Mouse (Mus musculus) hindbrain, embryonic 13.5 days (tissue): ENCODE results near the gene Arg1. TPM values are rescaled to one million over a fixed set of nuclear protein-coding genes. Genes with fewer than 3 reads are reported as not detected.

Source experiments
- ATAC-seq: fragments of 200-750 bp; cut with Nextera tagmentation; 2 replicates; pipeline ENCODE4 v1.8.0; 2017; ENCODE audit warnings: moderate TSS enrichment; ENCODE audit not compliant: low FRiP score
- H3K27ac ChIP-seq: fragments of 300-500 bp; sonication (generic); 2 replicates; pipeline ENCODE4 v1.5.1; 2015; ENCODE audit warnings: inconsistent platforms, mild to moderate bottlenecking, moderate library complexity
- H3K27me3 ChIP-seq: fragments of 300-500 bp; sonication (generic); 2 replicates; pipeline ENCODE4 v1.6.1; 2015; ENCODE audit warnings: mild to moderate bottlenecking, inconsistent platforms
- H3K36me3 ChIP-seq: fragments of 300-500 bp; sonication (generic); 2 replicates; pipeline ENCODE4 v1.6.1; 2015; ENCODE audit warnings: mild to moderate bottlenecking, inconsistent platforms
- H3K4me1 ChIP-seq: fragments of 300-500 bp; sonication (generic); replicated peaks from 2 replicates; pipeline ENCODE4 v1.6.1; 2015; ENCODE audit warnings: inconsistent platforms
- H3K4me2 ChIP-seq: fragments of 300-500 bp; sonication (generic); 2 replicates; pipeline ENCODE4 v1.6.1; 2015; ENCODE audit warnings: inconsistent platforms, mild to moderate bottlenecking, moderate library complexity
- H3K4me3 ChIP-seq: fragments of 300-500 bp; sonication (generic); 2 replicates; pipeline ENCODE4 v1.5.1; 2015; ENCODE audit warnings: mild to moderate bottlenecking, inconsistent platforms
- H3K9ac ChIP-seq: fragments of 300-500 bp; sonication (generic); 2 replicates; pipeline ENCODE4 v1.6.1; 2015; ENCODE audit warnings: mild to moderate bottlenecking, inconsistent platforms
- H3K9me3 ChIP-seq: fragments of 300-500 bp; sonication (generic); 2 replicates; pipeline ENCODE4 v1.6.1; 2016; ENCODE audit warnings: inconsistent platforms
- WGBS: fragments of 180-500 bp; shearing (Covaris S2); methylation state at CpG from one replicate; pipeline ENCODE4 v1.1.7; 2015; 5-methylcytosine and 5-hydroxymethylcytosine counted together
- microRNA-seq: library from miRNA; unstranded; fragments of <30 nt; microRNA quantifications from one replicate; pipeline ENCODE4, GENCODE M21; 2016
- polyA plus RNA-seq: library from polyadenylated mRNA; unstranded; fragments of >200 nt; fragmentation: Nextera tagmentation; extraction: Ambion mirVana; gene quantifications from 2 replicates; pipeline ENCODE4 v1.2.1, GENCODE M21; 2015

The Arg1 gene
- polyA plus RNA-seq, 1 experiment from 2014 or later: 2.6 TPM

DNA sequence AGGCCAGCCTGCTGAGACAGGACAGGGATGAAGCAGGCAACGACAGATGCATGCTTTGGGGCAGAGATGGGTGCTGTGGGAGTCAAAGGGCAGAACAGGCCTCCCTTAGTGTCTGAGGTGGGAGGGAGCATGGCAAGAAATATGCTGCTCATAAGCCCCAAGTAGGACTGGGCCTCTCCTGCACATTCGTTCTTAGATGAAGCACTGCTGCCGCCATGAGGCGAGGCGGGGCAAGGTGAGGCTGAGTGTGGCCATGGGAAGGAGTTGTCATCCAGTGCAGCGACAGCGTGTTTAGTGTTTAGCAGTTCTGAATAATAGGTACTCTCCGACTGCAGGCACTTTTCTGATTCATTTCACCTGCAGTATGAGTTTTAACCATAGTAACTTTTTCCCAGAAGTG is 31.4 kb downstream of the Arg1 start:
- H3K27me3 ChIP-seq: no peaks in the 10 kb centered on the region
- ATAC-seq: no peak
- H3K9ac ChIP-seq: no peak overlapping the region
- H3K9me3 ChIP-seq: no peaks in the 10 kb centered on the region
- H3K4me3 ChIP-seq: no peak overlapping the region
- no peaks in the 10 kb centered on the region for H3K4me1 ChIP-seq
- H3K36me3 ChIP-seq: peaks cover 91% of the 10 kb centered on the region
- H3K4me2 ChIP-seq: no peak overlapping the region
- 91% methylated on average over 8 of the region's 8 CpGs for WGBS
- no peak overlapping the region for H3K27ac ChIP-seq

DNA sequence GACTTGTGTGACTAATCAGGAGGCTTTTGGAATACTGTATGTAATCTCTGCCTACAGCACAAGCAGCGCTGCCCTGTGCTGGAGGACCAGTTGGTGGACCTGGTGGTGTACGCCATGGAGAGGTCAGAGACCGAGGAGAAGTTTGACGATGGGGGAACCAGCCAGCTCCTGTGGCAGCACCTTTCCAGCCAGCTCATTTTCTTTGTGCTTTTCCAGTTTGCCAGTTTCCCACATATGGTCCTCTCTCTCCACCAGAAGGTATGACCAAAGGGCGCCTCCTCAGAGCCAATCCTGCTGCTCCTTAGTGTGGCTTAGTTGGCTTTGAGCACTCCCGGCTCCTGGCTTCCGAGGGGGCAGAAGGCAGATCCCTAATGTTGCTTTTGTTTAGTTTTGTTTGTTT is 38.9 kb downstream of the Arg1 start:
- ATAC-seq: no peak
- no peak overlapping the region for H3K27ac ChIP-seq
- no peak overlapping the region for H3K9ac ChIP-seq
- H3K4me3 ChIP-seq: no peak overlapping the region
- no peaks in the 10 kb centered on the region for H3K27me3 ChIP-seq
- H3K4me1 ChIP-seq: no peaks in the 10 kb centered on the region
- 97% methylated on average over 7 of the region's 7 CpGs for WGBS
- no peaks in the 10 kb centered on the region for H3K9me3 ChIP-seq
- no peak overlapping the region for H3K4me2 ChIP-seq
- peaks cover 84% of the 10 kb centered on the region for H3K36me3 ChIP-seq

DNA sequence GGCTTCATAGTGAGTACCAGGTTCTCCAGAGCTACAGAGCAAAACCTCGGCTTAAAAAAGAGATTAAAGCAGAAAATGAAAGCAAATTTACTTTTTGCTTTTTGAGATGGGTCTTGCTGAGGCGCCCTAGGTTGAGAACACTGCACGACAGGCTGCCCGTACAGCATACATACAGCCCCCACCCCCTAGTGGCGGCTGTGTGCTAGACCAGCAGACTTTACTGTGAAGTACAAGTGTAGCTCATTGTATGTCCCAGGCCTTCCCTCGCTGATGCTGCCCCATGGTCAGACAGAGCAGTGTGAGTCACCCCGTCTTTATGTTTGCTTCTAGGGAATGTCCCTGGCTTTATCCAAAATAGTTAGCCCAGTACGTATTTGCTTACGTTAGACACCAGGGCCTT is 41.3 kb downstream of the Arg1 start:
- H3K4me3 ChIP-seq: no peak overlapping the region
- no peaks in the 10 kb centered on the region for H3K27me3 ChIP-seq
- no peaks in the 10 kb centered on the region for H3K9me3 ChIP-seq
- H3K9ac ChIP-seq: no peak overlapping the region
- 88% methylated on average over 9 of the region's 9 CpGs for WGBS
- no peaks in the 10 kb centered on the region for H3K4me1 ChIP-seq
- no peak; the same call in 1 of the 2 replicates for ATAC-seq
- H3K4me2 ChIP-seq: no peak overlapping the region
- H3K36me3 ChIP-seq: peaks cover 84% of the 10 kb centered on the region
- no peak overlapping the region for H3K27ac ChIP-seq

DNA sequence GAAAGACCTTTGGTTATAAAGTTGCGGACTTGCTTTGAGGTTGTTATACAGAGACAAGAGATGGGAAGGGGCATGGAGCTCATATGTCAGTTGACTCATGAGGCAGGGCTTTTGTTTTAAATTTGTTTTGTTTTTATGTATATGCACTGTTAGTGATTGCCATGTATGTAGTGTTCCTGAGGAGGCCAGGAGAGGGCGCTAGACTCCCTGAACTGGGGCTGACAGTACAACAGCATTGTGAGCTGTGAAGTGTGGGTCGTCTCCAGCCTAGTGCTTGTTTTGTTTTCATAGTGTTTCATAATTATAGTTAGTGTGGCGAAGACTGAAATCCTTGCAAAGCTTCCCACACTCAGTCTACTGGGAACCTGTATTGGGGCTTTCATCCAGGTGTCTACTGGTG is 53.7 kb downstream of the Arg1 start:
- Histone ChIP-seq H3K4me3 (no peak overlapping the region), H3K27me3 (no peaks in the 10 kb centered on the region), H3K4me1 (peaks cover 3% of the 10 kb centered on the region; the same call in 1 of the 2 replicates), H3K27ac (no peak overlapping the region), H3K4me2 (no peak overlapping the region), H3K9ac (no peak overlapping the region), H3K36me3 (peaks cover 68% of the 10 kb centered on the region), H3K9me3 (no peaks in the 10 kb centered on the region)
- 84% methylated on average over 4 of the region's 4 CpGs for WGBS
- no peak for ATAC-seq

DNA sequence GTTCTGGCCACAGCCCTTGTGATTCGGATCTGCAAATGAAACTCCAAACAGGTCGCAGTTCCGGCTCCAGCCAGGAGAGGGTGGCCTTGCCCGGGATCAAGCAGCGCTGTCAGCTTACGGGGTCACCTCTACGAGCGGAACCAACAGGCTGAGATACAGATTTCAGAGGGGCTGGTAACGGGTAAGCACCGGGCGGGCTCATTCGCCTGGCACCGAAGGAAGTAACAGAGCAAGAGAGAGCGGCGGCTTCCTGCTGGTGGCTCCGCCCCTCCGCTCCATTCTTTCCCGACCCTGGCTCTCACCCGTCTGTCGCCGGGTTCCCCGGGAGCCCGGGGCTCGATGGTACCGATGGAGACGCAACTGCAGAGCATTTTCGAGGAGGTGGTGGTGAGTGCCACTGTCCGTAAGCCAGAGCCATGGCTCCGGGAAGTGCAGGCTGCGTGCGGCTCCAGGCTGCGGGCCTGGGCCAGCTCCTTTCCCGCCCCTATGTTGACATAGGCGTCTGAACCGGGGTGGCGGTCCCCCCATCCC is 57.5 kb downstream of the Arg1 start, which contains the start of gene Med23:
Gene Med23 (plus strand): TSS at position 227 of the 531 bp plus-strand sequence.
- ATAC-seq: peak; percentile 100
- WGBS: under 1% methylated on average over 36 of the region's 36 CpGs
- H3K4me1 ChIP-seq: peaks cover 3% of the 10 kb centered on the region; the same call in 1 of the 2 replicates
- H3K9me3 ChIP-seq: no peaks in the 10 kb centered on the region
- peaks cover 33% of the 10 kb centered on the region for H3K36me3 ChIP-seq
- H3K27ac ChIP-seq: peak within 1 kb of the TSS; percentile 49; the same call in 1 of the 2 replicates
- H3K9ac ChIP-seq: peak within 1 kb of the TSS; percentile 84
- H3K4me2 ChIP-seq: peak within 1 kb of the TSS; percentile 61
- H3K4me3 ChIP-seq: peak within 1 kb of the TSS; percentile 62
- H3K27me3 ChIP-seq: no peaks in the 10 kb centered on the region

Small RNA genes lying within 50 kb of the gene (microRNA-seq; reads per million reads assigned to microRNA genes)
- gene Mir6905: not detected

Other genes starting within 250 kb of the Arg1 start
- 2.8 and 3.2 TPM in 2 replicates for gene Enpp1, start 215.3 kb downstream of the Arg1 start, polyA plus RNA-seq
- gene Enpp3, start 84.7 kb downstream of the Arg1 start, polyA plus RNA-seq: 4.2 and 4.6 TPM in 2 replicates
- 28.1 and 28.5 TPM in 2 replicates for gene Med23, start 57.5 kb downstream of the Arg1 start, polyA plus RNA-seq